Mouse (Mus musculus) heart, embryonic 14.5 days (tissue): ENCODE data around the gene Cd1d1. TPM values are rescaled to one million over a fixed set of nuclear protein-coding genes. Genes with fewer than 3 reads are reported as not detected.
"Not testable (repeated sequence)": the region's sequence is repeated elsewhere in the genome, so short reads cannot be mapped to it uniquely, and the experiment has no call there.

ENCODE experiments used
- ATAC-seq: fragments of 200-750 bp; cut with Nextera tagmentation; 2 replicates; pipeline ENCODE4 v1.8.0; 2017; ENCODE audit warnings: low read depth, moderate TSS enrichment; ENCODE audit not compliant: insufficient number of reproducible peaks, insufficient read depth, low FRiP score
- H3K27ac ChIP-seq, 2 experiments: fragments of 200-500 bp in 1 of 2; fragments of 300-500 bp in 1 of 2; sonication (generic) in 1 of 2; replicated peaks in 1 of 2; 2 replicates each; pipeline ENCODE4 v1.5.1; 2012 to 2014; ENCODE audit warnings: low read depth in 2 of 2, low read length in 2 of 2, control low read depth in 1 of 2, mild to moderate bottlenecking in 1 of 2, mixed read lengths in 1 of 2; ENCODE audit not compliant: control insufficient read depth in 1 of 2, insufficient read depth in 1 of 2
- H3K27me3 ChIP-seq: fragments of 300-500 bp; sonication (generic); 2 replicates; pipeline ENCODE4 v1.6.1; 2014; ENCODE audit warnings: mild to moderate bottlenecking, low read length, control low read depth; ENCODE audit not compliant: control insufficient read depth, insufficient read depth
- H3K36me3 ChIP-seq: fragments of 300-500 bp; sonication (generic); 2 replicates; pipeline ENCODE4 v1.6.1; 2014; ENCODE audit warnings: mild to moderate bottlenecking, control low read depth, low read length, mixed read lengths; ENCODE audit not compliant: control insufficient read depth, insufficient read depth
- H3K4me1 ChIP-seq, 2 experiments: fragments of 200-500 bp in 1 of 2; fragments of 300-500 bp in 1 of 2; sonication (generic) in 1 of 2; 2 replicates each; pipeline ENCODE4 v1.6.1; 2012 to 2014; ENCODE audit warnings: low read length in 2 of 2, control low read depth in 1 of 2, mixed read lengths in 1 of 2; ENCODE audit not compliant: control insufficient read depth in 2 of 2, insufficient read depth in 2 of 2
- H3K4me2 ChIP-seq: fragments of 300-500 bp; sonication (generic); 2 replicates; pipeline ENCODE4 v1.6.1; 2014; ENCODE audit warnings: mild to moderate bottlenecking, low read length
- H3K4me3 ChIP-seq, 2 experiments: fragments of 200-500 bp in 1 of 2; fragments of 300-500 bp in 1 of 2; sonication (generic) in 1 of 2; 2 replicates each; pipeline ENCODE4 v1.5.1; 2012 to 2014; ENCODE audit warnings: low read length in 2 of 2, mild to moderate bottlenecking in 2 of 2, control low read depth in 1 of 2, low read depth in 1 of 2, moderate library complexity in 1 of 2; ENCODE audit not compliant: control insufficient read depth in 1 of 2, insufficient read depth in 1 of 2
- H3K9ac ChIP-seq: fragments of 300-500 bp; sonication (generic); 2 replicates; pipeline ENCODE4 v1.6.1; 2014; ENCODE audit warnings: mild to moderate bottlenecking, low read length
- H3K9me3 ChIP-seq: fragments of 300-500 bp; sonication (generic); 2 replicates; pipeline ENCODE4 v1.6.1; 2016; ENCODE audit warnings: low read length, control low read depth; ENCODE audit not compliant: control insufficient read depth
- WGBS: fragments of 180-500 bp; shearing (Covaris S2); extraction: QIAGEN DNeasy Blood & Tissue Kit; methylation state at CpG from one replicate; pipeline ENCODE4 v1.1.7; 2014; 5-methylcytosine and 5-hydroxymethylcytosine counted together
- polyA plus RNA-seq: library from polyadenylated mRNA; unstranded; fragments of >200 nt; fragmentation: Nextera tagmentation; extraction: Ambion mirVana; gene quantifications from 2 replicates; pipeline ENCODE4 v1.2.1, GENCODE M21; 2014

The Cd1d1 gene
- polyA plus RNA-seq, 1 experiment from 2014 or later, result 60.3 TPM

DNA sequence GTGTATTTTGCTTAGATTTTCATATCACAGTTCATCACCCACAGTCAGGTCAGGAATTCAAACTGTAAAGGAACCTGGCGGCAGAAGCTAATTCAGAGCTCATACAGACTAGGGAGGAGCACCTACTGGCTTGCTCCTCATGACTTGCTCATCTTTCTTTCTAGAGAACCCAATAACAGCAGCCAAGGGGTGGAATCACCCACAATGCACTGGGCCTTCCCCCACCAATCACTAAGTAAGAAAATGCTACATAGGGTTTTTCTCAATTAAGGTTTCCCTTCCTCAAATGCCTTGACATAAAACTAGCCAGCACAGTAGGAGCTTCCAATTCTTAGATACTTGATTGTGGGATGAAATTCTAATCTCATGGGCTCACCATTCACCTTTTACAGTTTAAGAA, 17.8 kb upstream of the Cd1d1 start:
- no peak overlapping the region for H3K4me3 ChIP-seq
- H3K4me2 ChIP-seq, result no peak overlapping the region
- 77% methylated on average over 1 of the region's 1 CpGs for WGBS
- no peak for ATAC-seq
- no peaks in the 10 kb centered on the region for H3K27me3 ChIP-seq
- no peaks in the 10 kb centered on the region for H3K9me3 ChIP-seq
- H3K9ac ChIP-seq, result no peak overlapping the region
- H3K4me1 ChIP-seq, result no peaks in the 10 kb centered on the region
- no peak overlapping the region for H3K27ac ChIP-seq
- no peaks in the 10 kb centered on the region for H3K36me3 ChIP-seq

DNA sequence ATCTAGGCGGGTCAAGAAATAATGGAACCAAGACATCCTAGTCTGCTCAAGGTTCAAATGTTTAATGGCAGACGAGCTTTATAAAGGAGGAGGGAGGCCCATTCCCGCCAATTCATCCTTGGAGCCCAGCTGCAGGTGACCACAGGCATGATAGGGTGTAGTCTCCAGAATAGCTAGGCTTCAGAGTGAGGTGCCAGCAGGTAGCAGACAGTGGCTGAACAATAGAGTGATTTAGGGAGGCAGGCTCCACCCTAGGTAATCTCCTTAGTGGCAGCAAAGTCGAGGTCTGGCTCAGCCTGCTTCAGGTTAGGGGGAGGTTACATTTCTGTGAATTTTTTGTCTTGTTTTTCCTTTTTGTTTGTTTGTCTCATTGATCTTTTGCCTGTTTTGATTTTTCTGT, 16.7 kb upstream of the Cd1d1 start:
- no peak overlapping the region for H3K4me2 ChIP-seq
- H3K9ac ChIP-seq, result no peak overlapping the region
- ATAC-seq, result no peak
- WGBS, result 54% methylated on average over 4 of the region's 4 CpGs
- no peaks in the 10 kb centered on the region for H3K27me3 ChIP-seq
- H3K36me3 ChIP-seq, result no peaks in the 10 kb centered on the region
- no peak overlapping the region for H3K27ac ChIP-seq
- no peaks in the 10 kb centered on the region for H3K4me1 ChIP-seq
- H3K4me3 ChIP-seq, result no peak overlapping the region
- H3K9me3 ChIP-seq, result no peaks in the 10 kb centered on the region

DNA sequence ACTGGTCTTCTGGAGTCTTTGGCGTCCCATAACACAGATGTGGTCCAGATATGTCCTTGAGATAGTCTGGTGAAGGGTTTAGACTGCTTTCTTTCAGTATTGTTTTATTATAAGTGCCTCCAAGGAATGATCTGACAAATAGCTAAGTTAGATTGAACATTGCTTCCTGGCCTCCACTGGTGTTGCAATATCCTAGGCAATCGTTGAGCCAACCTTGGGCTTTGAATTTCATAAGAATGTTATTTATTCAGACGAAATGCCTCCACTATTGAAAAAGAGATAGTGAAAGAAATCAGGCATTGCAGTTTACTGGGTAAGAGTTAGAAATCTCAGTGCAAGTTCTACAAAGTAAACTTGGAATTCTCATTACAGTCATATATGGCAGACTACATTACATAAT, 13.2 kb upstream of the Cd1d1 start:
- not testable (repeated sequence) for H3K4me2 ChIP-seq, H3K4me3 ChIP-seq, H3K27ac ChIP-seq, H3K9ac ChIP-seq, H3K36me3 ChIP-seq, H3K27me3 ChIP-seq, H3K9me3 ChIP-seq, ATAC-seq, H3K4me1 ChIP-seq
- WGBS, result 65% methylated on average over 3 of the region's 3 CpGs

DNA sequence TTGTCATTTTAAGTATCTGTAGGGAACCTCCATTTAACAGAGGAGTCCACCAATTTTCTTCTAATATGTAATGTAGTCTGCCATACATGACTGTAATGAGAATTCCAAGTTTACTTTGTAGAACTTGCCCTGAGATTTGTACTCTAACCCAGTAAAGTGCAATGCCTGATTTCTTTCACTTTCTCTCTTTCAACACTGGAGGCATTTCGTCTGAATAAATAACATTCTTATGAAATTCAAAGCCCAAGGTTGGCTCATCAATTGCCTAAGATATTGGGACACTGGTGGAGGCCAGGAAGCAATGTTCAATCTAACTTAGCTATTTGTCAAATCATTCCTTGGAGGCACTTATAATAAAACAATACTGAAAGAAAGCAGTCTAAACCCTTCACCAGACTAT, 9.0 kb upstream of the Cd1d1 start:
- H3K4me1 ChIP-seq, ATAC-seq: not testable (repeated sequence)
- WGBS, result 68% methylated on average over 1 of the region's 1 CpGs

DNA sequence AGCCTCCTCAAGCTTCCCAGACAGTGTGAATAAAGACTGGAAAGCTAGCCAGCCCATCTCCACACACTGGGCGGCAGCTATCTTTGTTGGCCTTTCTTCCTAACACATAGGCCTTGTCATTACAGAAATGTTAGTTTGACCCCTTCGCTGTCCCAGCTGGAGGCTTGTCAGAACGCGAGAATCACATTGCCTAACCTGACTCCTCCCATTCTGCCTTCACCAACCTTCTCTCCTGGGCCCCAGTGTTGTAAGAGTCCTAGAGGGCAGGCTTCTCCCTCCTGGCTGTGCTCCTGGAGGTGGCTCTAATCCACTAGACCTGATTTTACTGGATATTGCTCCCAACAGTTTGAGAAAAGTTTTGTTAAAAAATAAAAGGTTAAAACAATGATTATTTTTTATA, 1.4 kb upstream of the Cd1d1 start:
- H3K27me3 ChIP-seq, result no peaks in the 10 kb centered on the region
- no peak overlapping the region for H3K27ac ChIP-seq
- ATAC-seq, result no peak
- H3K36me3 ChIP-seq, result no peaks in the 10 kb centered on the region
- no peak overlapping the region for H3K4me2 ChIP-seq
- H3K9ac ChIP-seq, result no peak overlapping the region
- no peak overlapping the region for H3K4me3 ChIP-seq
- peaks cover 5 to 6% of the 10 kb centered on the region in 2 experiments; a peak in 3 of 4 replicates for H3K4me1 ChIP-seq
- no peaks in the 10 kb centered on the region for H3K9me3 ChIP-seq
- 29% methylated on average over 4 of the region's 4 CpGs for WGBS

More for the DNA sequence above, 9.0 kb upstream of the Cd1d1 start:
- not testable (repeated sequence) for H3K27me3 ChIP-seq, H3K9me3 ChIP-seq, H3K4me3 ChIP-seq, H3K9ac ChIP-seq, H3K36me3 ChIP-seq, H3K4me2 ChIP-seq, H3K27ac ChIP-seq

DNA sequence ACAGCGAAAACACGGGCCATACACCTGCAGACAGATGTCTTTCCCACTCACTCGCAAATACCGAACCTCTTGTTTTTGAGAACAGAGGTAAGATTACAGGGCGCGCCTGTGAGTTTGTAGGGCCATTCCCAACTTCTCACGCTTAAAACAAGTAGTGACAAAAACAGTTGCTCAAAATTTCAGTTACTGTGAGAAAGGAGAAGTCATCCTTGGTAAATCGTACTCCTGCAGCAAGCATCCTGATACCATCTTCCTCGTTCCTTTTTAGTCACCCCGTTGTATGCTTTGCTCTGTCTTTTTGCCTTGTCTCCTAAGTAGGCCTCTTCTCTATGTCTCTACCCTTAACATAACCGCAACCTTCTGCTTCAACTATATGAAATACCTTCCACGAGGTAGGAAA, 810 bp upstream of the Cd1d1 start:
- ATAC-seq, result no peak
- no peak overlapping the region for H3K4me3 ChIP-seq
- no peaks in the 10 kb centered on the region for H3K27me3 ChIP-seq
- H3K36me3 ChIP-seq, result no peaks in the 10 kb centered on the region
- no peak overlapping the region; a peak in 1 of 4 replicates for H3K27ac ChIP-seq
- no peak overlapping the region for H3K9ac ChIP-seq
- H3K4me2 ChIP-seq, result peak overlapping the region; percentile 62
- 85% methylated on average over 12 of the region's 12 CpGs for WGBS
- H3K9me3 ChIP-seq, result no peaks in the 10 kb centered on the region
- peaks cover 5 to 6% of the 10 kb centered on the region in 2 experiments; a peak in 3 of 4 replicates for H3K4me1 ChIP-seq

DNA sequence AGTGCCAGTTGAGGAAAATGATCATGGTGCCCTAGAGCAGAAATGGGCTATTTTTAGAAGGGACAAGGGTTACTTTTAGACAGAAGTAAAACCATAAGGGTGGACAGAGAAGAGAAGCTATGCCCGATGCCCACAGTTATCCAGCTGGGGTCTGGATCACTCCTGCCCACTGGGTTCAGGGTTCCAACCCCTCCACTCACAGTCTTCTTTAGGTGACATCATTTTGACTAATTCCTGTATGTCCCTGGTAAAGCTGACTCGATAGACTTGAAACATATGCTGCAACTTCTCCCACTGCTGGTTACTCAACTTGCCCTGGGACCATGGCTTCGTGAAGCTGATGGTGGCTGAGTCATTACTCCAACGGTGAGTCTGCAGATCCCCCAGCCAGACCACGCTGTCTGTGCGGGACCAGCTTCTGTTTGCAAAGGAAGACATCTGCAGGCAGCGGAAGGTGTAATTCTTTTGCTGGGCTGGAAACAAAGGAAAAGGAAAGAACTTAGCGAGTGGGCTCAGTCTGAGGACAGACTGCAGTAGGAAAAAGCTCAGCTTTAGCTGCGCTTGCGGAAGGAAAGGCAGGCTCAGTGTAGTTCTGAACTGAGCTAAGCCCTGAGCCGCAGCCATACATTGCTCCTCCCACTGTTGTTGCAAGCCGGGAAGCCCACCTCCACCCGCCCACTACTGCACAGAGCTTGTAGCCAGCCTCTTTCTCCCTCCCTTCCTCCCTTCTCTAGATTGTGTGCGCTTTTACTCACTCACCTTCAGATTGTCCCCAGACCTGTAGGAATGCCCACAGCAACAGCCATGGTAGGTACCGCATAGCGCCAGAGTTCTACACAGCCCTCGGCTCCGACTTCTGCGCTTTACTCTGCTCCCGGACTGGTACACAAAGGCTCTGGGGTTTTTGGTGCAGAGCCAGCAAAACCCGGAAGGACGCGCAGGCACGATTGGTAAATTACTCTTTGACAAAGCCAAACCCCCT, 517 bp downstream of the Cd1d1 start:
- not testable (repeated sequence) for H3K4me1 ChIP-seq, H3K9me3 ChIP-seq, H3K36me3 ChIP-seq, H3K27me3 ChIP-seq
- Histone ChIP-seq H3K4me3 (peak overlapping the region; percentile 47 to 78), H3K27ac (peak overlapping the region; percentile 87 to 96), H3K9ac (peak overlapping the region; percentile 73), H3K4me2 (peak overlapping the region; percentile 62)
- WGBS, result 3% methylated on average over 23 of the region's 24 CpGs
- ATAC-seq, result peak; percentile 94
